Mouse (Mus musculus) forebrain, embryonic 16.5 days (tissue): ENCODE results near the gene Fcamr. TPM values are rescaled to one million over a fixed set of nuclear protein-coding genes. Genes with fewer than 3 reads are reported as not detected.

Source experiments
- polyA plus RNA-seq: library from polyadenylated mRNA; unstranded; fragments of >200 nt; fragmentation: Nextera tagmentation; extraction: Ambion mirVana; gene quantifications from 2 replicates; pipeline ENCODE4 v1.2.1, GENCODE M21; 2015

Fcamr gene
- polyA plus RNA-seq, 1 experiment from 2014 or later = not detected

Other genes starting within 250 kb of the Fcamr start
- not detected in 2 replicates for gene Zp3r, start 171.3 kb upstream of the Fcamr start, polyA plus RNA-seq
- not detected in 2 replicates for gene C4bp, start 139.3 kb upstream of the Fcamr start, polyA plus RNA-seq
- 0.27 TPM in 1 of 2 replicates, not detected in the other for gene Gm29427, start 85.1 kb upstream of the Fcamr start, polyA plus RNA-seq
- gene Yod1, start 83.6 kb upstream of the Fcamr start, polyA plus RNA-seq = 18.1 and 18.7 TPM in 2 replicates
- 27.8 and 28.2 TPM in 2 replicates for gene Pfkfb2, start 71.6 kb upstream of the Fcamr start, polyA plus RNA-seq
- 0.47 and 0.67 TPM in 2 replicates for gene AA986860, start 68.9 kb upstream of the Fcamr start, polyA plus RNA-seq
- not detected in 2 replicates for gene Pigr, start 25.8 kb downstream of the Fcamr start, polyA plus RNA-seq
- gene Fcmr, start 64.8 kb downstream of the Fcamr start, polyA plus RNA-seq = not detected in 2 replicates
- not detected in 2 replicates for gene Il24, start 86.6 kb downstream of the Fcamr start, polyA plus RNA-seq
- gene Il20, start 110.5 kb downstream of the Fcamr start, polyA plus RNA-seq = not detected in 2 replicates
- not detected in 2 replicates for gene Il19, start 139.2 kb downstream of the Fcamr start, polyA plus RNA-seq
- 0.16 TPM in 1 of 2 replicates, not detected in the other for gene Il10, start 218.9 kb downstream of the Fcamr start, polyA plus RNA-seq